Mouse (Mus musculus) frontal cortex, adult 2 months (tissue): Measurements from ENCODE around the gene Bst2. TPM values are rescaled to one million over a fixed set of nuclear protein-coding genes. Genes with fewer than 3 reads are reported as not detected.

Experiments
- DNase-seq, 2 experiments: peaks; one replicate each; pipeline ENCODE4 v3.0.0; 2022; ENCODE audit warnings: low spot score in 1 of 2; ENCODE audit errors: extremely low spot score in 1 of 2
- polyA plus RNA-seq: library from polyadenylated mRNA; depleted of rRNA; stranded (reverse); fragments of >200 nt; gene quantifications from 2 replicates; pipeline ENCODE4 v1.2.3, GENCODE M21; 2012; rRNA removed

The Bst2 gene
- polyA plus RNA-seq, 1 experiment: 20.9 TPM

DNA sequence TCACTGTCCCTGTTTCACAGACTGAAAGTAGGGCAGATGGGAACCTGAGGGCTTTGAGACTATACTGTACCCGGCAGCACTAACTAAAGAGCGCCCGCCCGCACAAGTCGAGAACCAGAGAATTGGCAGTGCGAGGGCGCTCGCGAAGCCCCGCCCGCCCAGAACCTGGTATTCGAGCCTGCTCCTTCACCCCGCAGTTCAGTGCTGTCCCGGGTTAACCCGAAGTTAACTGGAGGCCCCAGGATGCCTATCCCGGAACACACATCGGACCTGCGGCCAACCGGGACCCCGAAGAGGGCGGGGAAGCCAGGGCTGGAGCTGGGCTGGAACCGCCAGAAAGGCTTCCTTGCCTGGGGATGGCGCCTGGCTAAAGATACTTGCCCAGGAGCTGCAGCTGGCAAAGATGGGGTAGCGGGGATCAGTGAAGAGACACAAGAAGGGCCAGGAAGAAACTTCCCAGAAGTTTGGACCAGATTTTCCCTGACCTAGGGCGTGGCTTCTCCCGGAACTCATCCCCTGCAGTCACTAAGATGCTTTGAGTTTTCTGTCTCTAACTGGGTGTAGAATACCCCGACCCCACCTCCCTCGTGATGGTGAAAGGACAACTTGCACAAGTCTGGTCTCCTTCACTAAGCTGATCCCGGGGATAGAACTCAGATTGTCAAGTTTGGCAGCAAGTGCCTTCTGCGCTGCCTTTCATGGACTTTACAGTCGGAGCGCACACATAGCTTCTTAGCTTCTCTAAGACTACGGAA lies 49.4 kb downstream of the Bst2 start, which contains the start of gene Gtpbp3:
Gtpbp3 (plus strand) TSS at position 413 of the 755 bp plus-strand sequence.
- peak; percentile 60 to 85 for DNase-seq

DNA sequence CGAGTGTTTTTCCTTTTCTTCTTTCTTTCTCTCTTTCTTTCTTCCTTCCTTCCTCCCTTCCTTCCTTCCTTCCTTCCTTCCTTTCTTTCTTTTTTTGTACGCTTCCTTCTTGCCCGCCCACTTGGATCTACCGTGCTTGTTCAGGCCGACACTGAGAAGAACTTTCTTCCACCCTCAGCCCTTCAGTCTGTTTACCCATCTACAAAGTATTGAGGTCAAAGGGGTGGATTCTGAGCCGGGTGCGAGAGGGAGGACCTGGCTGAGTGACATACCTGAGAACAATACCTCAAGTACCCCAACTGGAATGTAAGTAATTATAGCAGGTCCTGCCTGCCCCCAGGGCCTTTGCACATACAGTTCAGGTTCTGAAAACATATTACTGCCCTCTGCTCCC lies 51.1 kb downstream of the Bst2 start:
- no peak for DNase-seq

DNA sequence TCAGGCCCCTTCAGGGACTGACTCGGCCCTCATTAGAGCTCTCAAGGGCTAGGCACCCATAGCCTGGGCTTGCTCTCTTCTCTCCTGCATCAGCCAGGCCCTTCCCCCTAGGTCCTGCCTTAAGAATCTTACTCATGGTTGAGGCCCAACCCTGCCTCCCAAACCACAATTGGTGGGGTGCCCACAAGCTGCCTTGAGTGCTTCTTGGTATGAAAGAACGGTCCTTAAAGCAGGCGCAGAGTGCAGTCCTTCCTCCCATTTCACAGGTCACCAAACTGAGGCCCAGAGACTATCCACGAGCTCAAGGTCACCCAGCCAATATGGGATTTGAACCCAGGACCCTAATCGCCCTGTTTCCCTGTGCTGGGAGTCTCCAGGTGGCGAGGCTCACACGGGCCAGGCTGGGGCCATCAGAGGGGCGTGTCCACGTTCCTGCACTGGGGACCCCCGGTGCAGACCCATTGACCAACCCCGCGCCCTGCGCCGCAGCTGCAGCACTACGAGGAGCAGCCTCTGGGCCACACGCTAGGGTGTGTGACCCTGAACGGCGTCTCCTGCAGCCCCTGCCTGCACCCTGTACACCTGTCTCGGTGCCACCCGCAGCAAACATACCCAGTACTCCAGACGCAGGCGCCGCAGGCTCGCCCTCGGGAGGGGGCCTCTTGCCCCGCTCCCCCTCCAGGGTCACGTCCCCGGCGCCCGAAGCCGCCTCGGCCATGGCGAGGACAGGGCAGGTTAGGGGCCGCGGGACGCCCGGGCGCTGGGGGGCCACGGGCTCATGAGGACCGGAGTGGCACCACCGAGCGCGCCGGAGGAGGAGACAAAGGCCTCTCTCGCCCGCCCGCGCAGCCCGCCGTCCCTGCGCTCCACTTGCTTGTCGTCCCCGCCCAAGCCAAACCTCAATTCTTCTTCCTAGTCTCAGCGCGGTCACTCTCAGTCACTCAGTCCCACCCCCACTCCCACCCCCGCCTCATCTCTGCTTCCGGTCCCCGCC lies 51.8 kb downstream of the Bst2 start, which contains the start of gene Ano8:
Ano8 (minus strand) TSS at position 822 of the 994 bp plus-strand sequence.
- DNase-seq: peak; percentile 69 to 91

DNA sequence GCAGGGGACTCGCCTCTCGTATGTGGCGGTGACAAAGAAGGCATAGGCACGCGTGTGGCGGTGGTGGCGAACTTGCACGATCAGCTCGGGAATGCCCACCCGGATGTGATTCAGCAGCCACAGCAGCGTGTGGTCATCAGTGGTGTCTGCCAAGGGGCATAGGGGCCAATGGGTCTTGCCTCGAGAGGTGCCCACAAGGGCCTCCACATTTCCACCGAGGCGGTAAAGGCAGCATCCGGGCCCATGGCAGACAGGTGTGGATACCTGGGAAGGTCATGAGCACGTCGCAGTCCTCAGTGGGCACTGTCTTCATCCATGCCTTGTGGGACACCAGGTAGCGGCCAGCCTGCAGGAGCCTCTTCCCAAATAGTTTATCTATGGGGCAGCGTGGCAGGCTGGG lies 52.5 kb downstream of the Bst2 start:
- no peak for DNase-seq

Other genes with a start within 250 kb of the Bst2 start
- gene Use1, start 170.6 kb downstream of the Bst2 start, polyA plus RNA-seq: 174 and 195 TPM in 2 replicates
- 11.4 and 12.9 TPM in 2 replicates for gene Ocel1, start 166.2 kb downstream of the Bst2 start, polyA plus RNA-seq
- 42.5 and 42.8 TPM in 2 replicates for gene Nr2f6, start 155.5 kb downstream of the Bst2 start, polyA plus RNA-seq
- gene Ushbp1, start 141.7 kb downstream of the Bst2 start, polyA plus RNA-seq: 8.9 and 11.8 TPM in 2 replicates
- 131 and 140 TPM in 2 replicates for gene Babam1, start 140.6 kb downstream of the Bst2 start, polyA plus RNA-seq
- 0.56 and 1.2 TPM in 2 replicates for gene Ankle1, start 131.4 kb downstream of the Bst2 start, polyA plus RNA-seq
- gene Abhd8, start 73.8 kb downstream of the Bst2 start, polyA plus RNA-seq: 380 and 404 TPM in 2 replicates
- gene Mrpl34, start 72.5 kb downstream of the Bst2 start, polyA plus RNA-seq: 45.0 and 57.4 TPM in 2 replicates
- 123 and 146 TPM in 2 replicates for gene Dda1, start 68.3 kb downstream of the Bst2 start, polyA plus RNA-seq
- gene Ano8, start 51.5 kb downstream of the Bst2 start, polyA plus RNA-seq: 74.5 and 77.0 TPM in 2 replicates
- gene Gtpbp3, start 49.4 kb downstream of the Bst2 start, polyA plus RNA-seq: 32.4 and 34.4 TPM in 2 replicates
- gene Plvap, start 25.7 kb downstream of the Bst2 start, polyA plus RNA-seq: 9.7 and 13.6 TPM in 2 replicates
- gene Ccdc194, start 11.7 kb downstream of the Bst2 start, polyA plus RNA-seq: not detected in 2 replicates
- 81.2 and 87.6 TPM in 2 replicates for gene Mvb12a, start 5.5 kb upstream of the Bst2 start, polyA plus RNA-seq
- 0.13 and 0.14 TPM in 2 replicates for gene Tmem221, start 21.4 kb upstream of the Bst2 start, polyA plus RNA-seq
- 0.06 TPM in 1 of 2 replicates, not detected in the other for gene Nxnl1, start 29.1 kb upstream of the Bst2 start, polyA plus RNA-seq
- 183 and 191 TPM in 2 replicates for gene Slc27a1, start 31.4 kb upstream of the Bst2 start, polyA plus RNA-seq
- 45.6 and 51.6 TPM in 2 replicates for gene Pgls, start 54.7 kb upstream of the Bst2 start, polyA plus RNA-seq
- gene Fam129c, start 60.2 kb upstream of the Bst2 start, polyA plus RNA-seq: 4.3 and 4.5 TPM in 2 replicates
- 99.4 and 104 TPM in 2 replicates for gene Colgalt1, start 73.5 kb upstream of the Bst2 start, polyA plus RNA-seq
- 172 and 176 TPM in 2 replicates for gene Unc13a, start 134.3 kb upstream of the Bst2 start, polyA plus RNA-seq
- gene Jak3, start 138.8 kb upstream of the Bst2 start, polyA plus RNA-seq: 5.6 and 5.7 TPM in 2 replicates
- 1.4 and 1.8 TPM in 2 replicates for gene Insl3, start 151.8 kb upstream of the Bst2 start, polyA plus RNA-seq
- gene B3gnt3, start 164.3 kb upstream of the Bst2 start, polyA plus RNA-seq: 0.71 and 1.0 TPM in 2 replicates
- 201 and 208 TPM in 2 replicates for gene Fcho1, start 188.3 kb upstream of the Bst2 start, polyA plus RNA-seq